Mouse (Mus musculus) neural tube, embryonic 12.5 days (tissue): ENCODE data around the gene Defb23. TPM values are rescaled to one million over a fixed set of nuclear protein-coding genes. Genes with fewer than 3 reads are reported as not detected.
"Not testable (repeated sequence)": the region's sequence is repeated elsewhere in the genome, so short reads cannot be mapped to it uniquely, and the experiment has no call there.

Experiments
- ATAC-seq: fragments of 200-750 bp; cut with Nextera tagmentation; 2 replicates; pipeline ENCODE4 v1.8.0; 2017; ENCODE audit warnings: low read depth, mild to moderate bottlenecking, moderate TSS enrichment, moderate library complexity; ENCODE audit not compliant: low FRiP score
- H3K27ac ChIP-seq: fragments of 300-500 bp; sonication (generic); 2 replicates; pipeline ENCODE4 v1.5.1; 2016
- H3K27me3 ChIP-seq: fragments of 300-500 bp; sonication (generic); replicated peaks from 2 replicates; pipeline ENCODE4 v1.6.1; 2016; ENCODE audit warnings: mild to moderate bottlenecking
- H3K36me3 ChIP-seq: fragments of 300-500 bp; sonication (generic); 2 replicates; pipeline ENCODE4 v1.6.1; 2016; ENCODE audit warnings: mild to moderate bottlenecking
- H3K4me1 ChIP-seq: fragments of 300-500 bp; sonication (generic); 2 replicates; pipeline ENCODE4 v1.6.1; 2016
- H3K4me2 ChIP-seq: fragments of 300-500 bp; sonication (generic); replicated peaks from 2 replicates; pipeline ENCODE4 v1.6.1; 2016; ENCODE audit warnings: mild to moderate bottlenecking
- H3K4me3 ChIP-seq: fragments of 300-500 bp; sonication (generic); 2 replicates; pipeline ENCODE4 v1.5.1; 2016
- H3K9ac ChIP-seq: fragments of 300-500 bp; sonication (generic); 2 replicates; pipeline ENCODE4 v1.6.1; 2016; ENCODE audit warnings: mild to moderate bottlenecking
- H3K9me3 ChIP-seq: fragments of 300-500 bp; sonication (generic); 2 replicates; pipeline ENCODE4 v1.6.1; 2016; ENCODE audit warnings: mild to moderate bottlenecking
- WGBS: fragments of 180-500 bp; shearing (Covaris S2); methylation state at CpG from one replicate; pipeline ENCODE4 v1.1.7; 2016; 5-methylcytosine and 5-hydroxymethylcytosine counted together
- polyA plus RNA-seq: library from polyadenylated mRNA; unstranded; fragments of >200 nt; fragmentation: Nextera tagmentation; extraction: Ambion mirVana; gene quantifications from 2 replicates; pipeline ENCODE4 v1.2.1, GENCODE M21; 2016

The Defb23 gene
- polyA plus RNA-seq, 1 experiment from 2014 or later = not detected

DNA sequence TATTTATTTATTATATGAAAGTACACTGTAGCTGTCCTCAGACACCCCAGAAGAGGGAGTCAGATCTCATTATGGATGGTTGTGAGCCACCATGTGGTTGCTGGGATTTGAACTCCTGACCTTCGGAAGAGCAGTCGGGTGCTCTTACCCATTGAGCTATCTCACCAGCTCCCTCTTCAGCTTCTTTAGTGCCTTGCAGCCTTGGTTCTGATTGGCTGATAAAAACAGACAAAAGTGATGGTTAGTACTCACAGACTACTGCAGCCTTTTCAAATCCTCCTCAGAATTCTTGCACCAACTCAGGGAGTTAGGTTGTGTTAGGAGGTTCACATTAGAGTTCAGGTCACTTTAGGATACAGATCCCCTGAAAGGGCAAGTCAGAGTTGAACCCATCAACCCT, 35.9 kb downstream of the Defb23 start:
- H3K27ac ChIP-seq = not testable (repeated sequence)

DNA sequence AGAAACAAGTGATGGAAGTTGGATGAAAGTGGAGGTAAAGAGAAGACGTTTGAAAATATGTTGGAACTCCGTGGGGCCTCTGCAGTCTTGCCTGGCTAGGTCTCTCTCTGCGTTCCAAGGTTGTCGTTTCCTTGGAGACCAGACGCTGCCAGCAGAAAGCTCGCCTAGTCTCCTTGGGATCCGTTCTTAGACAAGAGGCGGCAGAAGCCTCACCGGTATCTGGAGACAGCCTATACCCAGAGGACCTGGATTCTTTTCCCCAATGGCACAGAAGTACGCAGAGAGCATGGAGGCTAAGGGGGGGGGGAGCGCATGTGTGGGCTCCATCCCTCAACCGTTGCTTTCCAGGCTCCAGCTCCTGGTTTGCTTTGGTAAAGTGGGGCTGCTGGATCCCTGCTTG, 36.9 kb downstream of the Defb23 start:
- no peak overlapping the region for H3K9ac ChIP-seq
- ATAC-seq = no peak
- H3K36me3 ChIP-seq = no peaks in the 10 kb centered on the region
- 0 out of 2 replicates have a peak overlapping the region, but pooled peaks have one; percentile 2 for H3K4me2 ChIP-seq
- WGBS = 6% methylated on average over 12 of the region's 12 CpGs
- 0 out of 2 replicates have a peak, but pooled peaks cover 4% of the 10 kb centered on the region for H3K4me1 ChIP-seq
- no peaks in the 10 kb centered on the region for H3K9me3 ChIP-seq
- no peak overlapping the region for H3K4me3 ChIP-seq
- no peak overlapping the region for H3K27ac ChIP-seq
- H3K27me3 ChIP-seq = no peaks in the 10 kb centered on the region

More for the DNA sequence above, 35.9 kb downstream of the Defb23 start:
- ATAC-seq, H3K27me3 ChIP-seq, H3K36me3 ChIP-seq, H3K4me2 ChIP-seq, H3K9me3 ChIP-seq, H3K4me3 ChIP-seq, H3K9ac ChIP-seq, H3K4me1 ChIP-seq: not testable (repeated sequence)
- 91% methylated on average over 2 of the region's 2 CpGs for WGBS

DNA sequence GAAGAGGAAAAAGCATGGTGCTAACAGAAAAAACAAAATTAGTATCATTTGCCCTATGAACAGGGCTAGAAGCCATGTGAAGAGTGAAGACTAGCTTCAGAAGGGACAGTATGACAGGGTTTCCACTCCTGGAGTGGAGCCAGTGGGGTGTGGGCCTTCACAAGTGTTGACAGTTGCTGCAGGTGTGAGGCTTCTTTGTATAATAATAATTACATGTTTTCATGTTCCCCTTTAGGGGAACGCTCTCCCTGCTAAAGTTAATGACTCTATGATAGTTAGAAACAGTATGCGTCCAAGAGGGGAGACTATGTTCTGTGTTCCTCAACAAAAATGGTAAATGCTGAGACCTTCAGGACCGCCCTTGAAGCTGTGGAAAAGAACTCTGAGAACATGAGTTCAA, 48.6 kb downstream of the Defb23 start:
- no peak for ATAC-seq
- Histone ChIP-seq H3K4me2 (peak overlapping the region; percentile 94), H3K9ac (no peak overlapping the region), H3K9me3 (no peaks in the 10 kb centered on the region), H3K27me3 (no peaks in the 10 kb centered on the region), H3K36me3 (no peaks in the 10 kb centered on the region), H3K4me1 (peaks cover 24% of the 10 kb centered on the region), H3K27ac (no peak overlapping the region), H3K4me3 (no peak overlapping the region)
- 94% methylated on average over 3 of the region's 3 CpGs for WGBS

DNA sequence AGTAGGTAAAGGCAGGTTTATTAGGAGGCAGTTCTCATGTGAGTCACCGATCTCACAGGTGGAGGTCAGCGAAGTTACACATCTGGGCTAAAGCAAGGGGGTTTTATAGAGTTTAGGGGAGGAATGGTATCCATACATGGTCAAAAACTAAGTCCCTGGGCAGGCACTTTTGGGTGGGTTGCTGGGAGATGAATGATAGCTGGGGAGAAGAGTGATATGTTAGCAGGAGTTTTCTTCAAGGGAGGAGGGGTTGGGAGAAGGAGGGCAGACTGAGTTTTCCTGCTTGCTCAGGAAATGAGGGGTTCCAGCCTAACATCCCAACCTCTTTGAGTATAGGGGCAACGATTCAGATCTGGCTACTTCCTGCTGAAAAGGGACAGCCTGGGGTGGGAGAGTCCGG, 49.1 kb downstream of the Defb23 start, which contains the start of gene 6820408C15Rik:
6820408C15Rik (plus strand) TSS at position 301 of the 400 bp plus-strand sequence.
- Histone ChIP-seq H3K9me3 (no peaks in the 10 kb centered on the region), H3K27ac (peak within 1 kb of the TSS; percentile 95), H3K36me3 (no peaks in the 10 kb centered on the region), H3K4me1 (peaks cover 29% of the 10 kb centered on the region), H3K4me3 (peak within 1 kb of the TSS; percentile 88), H3K9ac (peak within 1 kb of the TSS; percentile 99), H3K4me2 (peak within 1 kb of the TSS; percentile 94), H3K27me3 (no peaks in the 10 kb centered on the region)
- ATAC-seq = no peak
- 30% methylated on average over 4 of the region's 4 CpGs for WGBS

DNA sequence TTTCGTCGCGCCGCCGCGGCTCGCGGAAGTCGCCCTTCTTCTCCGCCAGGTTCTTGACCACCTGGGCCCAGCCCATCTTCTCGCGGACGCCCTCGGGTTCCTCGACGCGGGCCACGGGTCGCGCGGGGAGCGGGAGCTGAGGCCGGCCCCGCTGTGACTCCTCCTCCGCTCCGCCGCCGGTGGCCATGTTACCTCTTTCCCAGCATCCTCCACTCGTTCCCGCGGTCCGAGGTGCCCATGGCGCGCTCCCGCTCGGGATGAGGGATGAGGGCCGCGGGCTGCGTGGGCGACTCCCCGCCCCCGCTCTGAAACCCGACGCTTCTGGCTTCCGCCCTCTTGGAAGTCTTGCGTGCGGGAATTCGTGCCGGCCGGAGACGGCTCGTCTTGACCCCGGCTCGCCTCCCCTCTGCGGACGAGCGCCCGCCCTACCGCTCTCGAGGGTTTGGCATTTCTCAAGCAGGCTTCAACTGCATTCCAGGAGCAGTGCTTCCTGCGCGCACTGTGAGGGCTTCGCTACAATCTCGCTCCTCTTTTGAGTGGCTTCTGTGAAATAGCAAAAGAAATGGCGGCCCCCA, 49.7 kb downstream of the Defb23 start, which contains the start of gene Zcchc3:
Zcchc3 (minus strand) TSS at position 437 of the 575 bp plus-strand sequence.
- Histone ChIP-seq H3K4me1 (peaks cover 35% of the 10 kb centered on the region), H3K9me3 (no peaks in the 10 kb centered on the region), H3K4me3 (peak within 1 kb of the TSS; percentile 88), H3K27ac (peak within 1 kb of the TSS; percentile 95), H3K36me3 (no peaks in the 10 kb centered on the region), H3K9ac (peak within 1 kb of the TSS; percentile 99), H3K27me3 (no peaks in the 10 kb centered on the region), H3K4me2 (peak within 1 kb of the TSS; percentile 94)
- under 1% methylated on average over 65 of the region's 65 CpGs for WGBS
- ATAC-seq = peak; percentile 78

DNA sequence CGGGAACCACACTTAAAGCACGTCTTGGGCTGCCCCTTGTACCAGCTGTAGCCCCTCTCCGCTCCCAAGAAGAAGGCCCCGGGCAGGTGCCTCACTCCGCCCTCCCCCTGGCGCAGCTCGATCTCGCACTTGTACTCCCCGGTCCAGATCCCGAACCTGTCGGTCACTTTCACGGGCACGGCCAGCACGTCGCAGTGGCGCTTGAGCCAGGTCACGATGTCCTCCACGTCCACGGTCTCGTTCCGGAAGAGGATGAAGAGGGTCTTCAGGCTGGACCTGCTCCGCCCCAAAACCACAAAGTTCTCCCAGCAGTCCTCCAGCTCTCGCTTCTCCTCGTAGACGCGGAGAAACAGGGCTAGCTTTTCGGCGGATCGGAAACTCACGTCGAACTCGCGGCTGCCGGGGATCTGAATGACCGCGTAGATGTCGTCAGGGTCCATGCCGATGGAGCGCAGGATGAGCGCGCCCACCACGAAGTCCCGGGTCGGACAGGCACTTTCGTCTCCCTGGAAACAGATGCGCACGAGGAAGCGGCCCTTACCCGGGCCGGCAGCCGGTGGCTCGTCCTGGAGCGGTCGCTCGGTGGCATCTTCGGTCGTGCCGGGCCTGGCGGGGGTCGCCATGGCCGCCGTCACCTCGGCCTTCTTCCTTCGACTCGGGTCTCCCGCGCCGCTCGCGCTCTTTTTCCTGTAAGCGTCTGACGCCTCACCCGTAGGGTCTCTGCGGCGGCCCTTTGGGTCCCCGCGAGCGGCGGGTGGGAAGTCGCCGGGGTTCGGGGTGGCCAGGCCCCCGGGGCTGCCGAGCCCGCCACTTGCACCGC, 50.4 kb downstream of the Defb23 start:
- peak overlapping the region; percentile 88 for H3K4me3 ChIP-seq
- no peaks in the 10 kb centered on the region for H3K9me3 ChIP-seq
- H3K27me3 ChIP-seq = no peaks in the 10 kb centered on the region
- peak overlapping the region; percentile 95 for H3K27ac ChIP-seq
- ATAC-seq = peak; percentile 34
- WGBS = under 1% methylated on average over 86 of the region's 86 CpGs
- peak overlapping the region; percentile 99 for H3K9ac ChIP-seq
- no peaks in the 10 kb centered on the region for H3K36me3 ChIP-seq
- peaks cover 39% of the 10 kb centered on the region for H3K4me1 ChIP-seq
- H3K4me2 ChIP-seq = peak overlapping the region; percentile 94

DNA sequence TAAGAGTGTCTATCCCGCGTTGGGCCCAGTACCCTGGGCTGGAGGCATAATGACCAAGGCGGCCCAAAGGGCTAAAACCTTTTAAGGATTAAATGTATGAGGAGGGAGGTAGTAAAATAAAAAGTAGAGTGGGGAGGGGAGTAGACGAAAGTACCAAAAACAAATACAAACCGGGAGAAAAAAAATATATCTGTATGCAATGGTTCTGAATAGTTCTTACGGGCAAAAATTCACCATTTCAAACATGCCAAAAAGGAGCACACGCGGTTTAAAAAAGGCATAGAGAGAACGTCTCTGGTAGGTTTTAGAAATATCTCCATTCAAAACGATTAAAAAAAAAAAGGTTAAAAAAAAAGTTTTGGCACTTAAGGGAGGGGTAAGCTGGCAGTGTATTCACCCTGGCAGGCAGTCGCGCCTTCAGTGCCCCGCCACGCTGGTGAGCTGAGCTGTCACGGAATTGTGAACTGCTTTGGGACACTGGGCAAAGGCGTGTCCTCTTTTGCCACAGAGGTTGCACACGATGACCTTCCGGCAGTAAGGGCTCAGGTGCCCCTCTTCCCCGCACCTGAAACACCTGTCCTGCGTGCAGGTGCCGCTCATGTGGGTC, 51.2 kb downstream of the Defb23 start:
- ATAC-seq = no peak
- Histone ChIP-seq H3K4me1 (peaks cover 39% of the 10 kb centered on the region), H3K9ac (peak overlapping the region; percentile 99), H3K36me3 (no peaks in the 10 kb centered on the region), H3K4me3 (peak overlapping the region; percentile 88), H3K4me2 (peak overlapping the region; percentile 94), H3K9me3 (no peaks in the 10 kb centered on the region), H3K27ac (0 out of 2 replicates have a peak overlapping the region, but pooled peaks have one; percentile 95), H3K27me3 (no peaks in the 10 kb centered on the region)
- WGBS = 3% methylated on average over 21 of the region's 21 CpGs

DNA sequence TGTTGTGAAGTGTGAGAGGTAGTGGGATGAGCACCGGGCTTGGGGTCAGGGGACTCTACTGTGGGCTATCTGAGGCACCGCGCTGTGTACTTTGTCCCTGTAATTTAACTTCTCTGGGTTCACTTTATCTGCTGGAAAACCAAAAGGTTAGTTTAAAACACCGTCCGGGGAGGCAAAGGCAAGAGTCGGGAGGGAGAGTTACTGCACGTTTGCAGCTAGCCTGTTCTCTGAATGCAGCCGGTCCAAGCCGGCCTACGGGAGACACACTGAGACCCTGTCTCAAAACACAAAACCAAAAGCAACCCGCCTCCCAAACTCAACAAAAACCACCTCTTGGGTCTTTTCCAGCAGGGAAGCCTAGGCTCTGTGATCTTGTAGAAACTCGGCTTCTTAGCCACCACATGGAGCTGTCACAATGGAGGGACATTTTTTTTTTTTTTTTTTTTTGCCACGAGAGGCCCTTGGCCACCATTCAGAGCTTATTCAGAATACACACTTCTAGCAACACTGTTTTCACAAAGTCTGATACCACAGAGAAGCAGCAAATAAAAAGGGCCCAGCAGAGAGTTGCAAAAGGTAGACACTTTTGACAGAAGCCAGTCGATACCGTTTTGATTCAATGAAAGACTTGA, 51.8 kb downstream of the Defb23 start:
- Histone ChIP-seq H3K4me2 (peak overlapping the region; percentile 94), H3K4me3 (peak overlapping the region; percentile 88), H3K27ac (peak overlapping the region; percentile 54; the same call in 1 of the 2 replicates), H3K36me3 (no peaks in the 10 kb centered on the region), H3K9ac (peak overlapping the region; percentile 99), H3K4me1 (peaks cover 39% of the 10 kb centered on the region), H3K9me3 (no peaks in the 10 kb centered on the region), H3K27me3 (no peaks in the 10 kb centered on the region)
- ATAC-seq = no peak
- whole genome bisulfite sequencing = 5% methylated on average over 15 of the region's 15 CpGs

DNA sequence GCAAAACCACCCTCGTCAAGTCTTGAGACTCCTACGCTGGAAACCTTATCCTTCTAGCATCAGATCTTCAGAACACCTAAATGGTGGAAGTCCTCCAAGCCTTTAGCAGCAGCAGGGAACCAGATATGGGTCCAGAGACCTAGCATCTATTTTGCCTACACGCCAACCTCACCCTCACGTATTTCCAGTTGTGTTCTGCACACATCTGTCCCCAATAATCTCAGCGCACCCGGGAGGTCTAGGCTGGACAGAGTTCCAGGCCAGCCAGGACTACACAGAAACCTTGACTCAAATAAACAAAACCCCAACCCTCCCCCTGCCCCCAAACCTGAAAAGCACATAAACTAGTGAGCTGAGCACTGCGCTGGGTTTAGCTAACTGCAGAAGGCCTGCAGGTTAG, 52.9 kb downstream of the Defb23 start:
- H3K9me3 ChIP-seq = no peaks in the 10 kb centered on the region
- H3K27ac ChIP-seq = peak overlapping the region; percentile 94
- no peaks in the 10 kb centered on the region for H3K36me3 ChIP-seq
- peaks cover 39% of the 10 kb centered on the region for H3K4me1 ChIP-seq
- 3% methylated on average over 7 of the region's 7 CpGs for WGBS
- H3K27me3 ChIP-seq = no peaks in the 10 kb centered on the region
- peak overlapping the region; percentile 94 for H3K4me2 ChIP-seq
- H3K4me3 ChIP-seq = peak overlapping the region; percentile 18
- peak overlapping the region; percentile 33; the same call in 1 of the 2 replicates for H3K9ac ChIP-seq
- no peak for ATAC-seq

DNA sequence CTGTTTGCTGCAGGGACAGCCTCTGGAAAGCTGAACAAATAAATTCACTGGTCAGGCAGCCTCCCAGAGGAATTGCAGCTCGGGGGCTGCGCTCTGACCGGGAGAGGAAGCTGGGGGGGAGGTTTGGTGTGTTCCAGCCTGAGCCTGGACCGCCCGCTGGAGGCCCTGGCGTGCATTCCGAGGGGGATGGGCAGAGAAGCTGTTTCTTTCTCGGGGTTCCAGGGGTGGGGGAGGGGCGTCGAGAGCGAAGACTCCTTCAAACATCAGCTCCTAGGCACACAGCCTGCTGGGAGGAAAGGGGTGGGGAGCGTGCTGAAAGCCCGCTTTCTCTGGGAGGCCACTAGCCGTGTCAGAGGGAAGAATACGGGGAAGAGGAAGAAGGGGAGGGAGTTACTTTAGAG, 53.4 kb downstream of the Defb23 start:
- Histone ChIP-seq H3K9ac (peak overlapping the region; percentile 33; the same call in 1 of the 2 replicates), H3K4me3 (peak overlapping the region; percentile 18), H3K4me2 (peak overlapping the region; percentile 94), H3K36me3 (no peaks in the 10 kb centered on the region), H3K9me3 (no peaks in the 10 kb centered on the region), H3K27ac (peak overlapping the region; percentile 94), H3K27me3 (no peaks in the 10 kb centered on the region), H3K4me1 (peaks cover 39% of the 10 kb centered on the region)
- ATAC-seq = peak; percentile 55
- WGBS = 3% methylated on average over 15 of the region's 15 CpGs

DNA sequence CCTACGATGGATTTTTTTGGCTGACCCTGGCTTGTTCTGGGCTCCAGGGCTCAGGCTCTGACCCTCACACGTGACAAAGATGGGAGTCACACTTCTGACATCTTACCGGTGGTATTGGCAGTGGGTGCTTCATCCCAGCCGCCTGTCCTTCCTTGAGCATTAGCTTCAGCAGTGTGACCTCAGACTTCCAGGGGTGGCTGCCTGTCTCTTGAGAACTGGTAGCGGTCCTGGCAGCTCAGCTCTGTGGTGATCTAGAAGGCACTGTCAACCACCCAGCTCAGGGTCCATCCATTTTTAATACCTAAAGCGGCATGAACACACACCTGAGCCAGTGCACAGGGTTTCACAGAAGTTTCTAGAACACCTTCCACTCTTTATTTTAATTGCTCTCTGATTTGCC, 54.6 kb downstream of the Defb23 start:
- Histone ChIP-seq H3K9me3 (no peaks in the 10 kb centered on the region), H3K4me2 (0 out of 2 replicates have a peak overlapping the region, but pooled peaks have one; percentile 94), H3K9ac (0 out of 2 replicates have a peak overlapping the region, but pooled peaks have one; percentile 17), H3K4me1 (peaks cover 40% of the 10 kb centered on the region), H3K36me3 (no peaks in the 10 kb centered on the region), H3K27ac (no peak overlapping the region), H3K4me3 (no peak overlapping the region), H3K27me3 (no peaks in the 10 kb centered on the region)
- ATAC-seq = no peak
- WGBS = 85% methylated on average over 6 of the region's 6 CpGs
